Mouse (Mus musculus) yolk sac, embryonic 10.5 days (tissue): Measurements from ENCODE around the gene Akr1b3.

ENCODE experiments used
- DNase-seq: peaks from one replicate; pipeline ENCODE4 v3.0.0-alpha.2; 2017; ENCODE audit warnings: low spot score

Gene Akr1b3

DNA sequence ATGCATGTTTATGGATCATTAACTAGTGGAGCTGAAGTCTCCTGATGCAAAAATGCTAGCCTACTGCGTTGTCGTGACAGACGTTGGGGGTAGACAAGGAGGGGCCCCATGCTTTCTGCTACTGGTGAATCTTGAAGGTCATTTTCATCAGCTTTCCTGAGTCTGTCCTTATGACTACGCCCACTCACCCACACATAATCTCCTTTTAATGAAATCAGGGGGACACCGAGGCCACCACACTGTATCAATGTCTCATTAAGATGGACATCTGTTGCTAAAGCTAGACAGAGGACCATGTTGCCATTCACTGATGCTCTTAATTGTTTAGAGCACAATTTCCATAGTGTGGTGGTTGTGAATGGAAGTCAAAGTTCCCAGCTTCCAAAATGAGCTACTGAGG, 58.7 kb downstream of the Akr1b3 start:
- DNase-seq = no peak
